Mouse (Mus musculus): Measurements from ENCODE around the gene Kdm7a. TPM values are rescaled to one million over a fixed set of nuclear protein-coding genes. Genes with fewer than 3 reads are reported as not detected.

Gene Kdm7a
- polyA plus RNA-seq, 1 experiment: 0.42 TPM

DNA sequence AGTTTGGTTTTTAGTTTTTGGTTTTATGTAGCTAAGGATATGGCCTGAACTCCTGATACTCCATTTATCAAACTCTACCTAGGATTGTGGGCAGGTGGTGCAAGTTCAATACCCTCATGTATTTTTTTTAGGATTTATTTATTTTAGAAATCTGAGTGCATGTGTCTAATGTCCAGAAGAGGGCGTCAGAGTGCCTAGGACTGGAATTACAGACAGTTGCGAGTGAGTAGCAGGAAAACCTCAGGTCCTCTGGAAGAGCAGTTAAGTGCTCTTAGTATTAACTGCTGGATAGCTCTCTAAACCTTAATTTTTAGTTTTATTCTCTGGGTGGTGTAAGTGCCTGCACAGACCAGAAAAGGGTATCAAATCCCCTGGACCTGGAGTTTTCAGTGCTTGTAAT lies 19.4 kb downstream of the Kdm7a start:
- TF ChIP-seq USF1 (IDR thresholded peaks at IDR 0.05; ENCODE audit: low read depth) (no peak), CEBPB (IDR thresholded peaks at IDR 0.05; ENCODE audit: low read depth) (no peak)
- Histone ChIP-seq H3K4me3 (ENCODE audit: insufficient read depth, poor library complexity, severe bottlenecking) (no peak overlapping the region), H3K79me2 (ENCODE audit: control insufficient read depth, insufficient read depth) (no peaks in the 10 kb centered on the region), H3K79me3 (ENCODE audit: low read depth) (no peaks in the 10 kb centered on the region), H3K36me3 (ENCODE audit: control insufficient read depth, insufficient read depth) (no peaks in the 10 kb centered on the region), H3ac (ENCODE audit: control insufficient read depth, insufficient read length, low read depth) (no peak overlapping the region), H3K27me3 (ENCODE audit: control insufficient read depth, insufficient read depth, insufficient read length) (no peaks in the 10 kb centered on the region)

DNA sequence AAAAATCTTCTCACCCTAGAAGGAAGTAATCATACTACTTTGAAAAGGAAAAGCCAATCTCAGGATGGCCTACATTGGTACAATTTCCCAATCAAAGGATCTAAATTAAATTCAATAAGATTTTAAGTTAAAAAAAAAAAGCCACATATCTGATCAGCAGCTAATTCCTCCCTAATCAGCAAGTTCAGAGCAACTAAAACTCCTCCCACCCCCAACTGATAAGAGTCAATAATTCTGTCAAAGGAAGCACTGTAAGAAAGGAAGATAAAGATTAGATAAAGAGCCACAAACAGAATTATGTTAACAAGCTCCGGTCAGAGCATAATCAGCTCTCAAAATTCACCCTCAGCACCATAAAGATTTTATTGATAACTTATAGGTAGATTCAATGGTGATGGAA lies 37.5 kb downstream of the Kdm7a start:
- no peak overlapping the region for H3ac ChIP-seq (ENCODE audit: control insufficient read depth, insufficient read length, low read depth)
- TF ChIP-seq MAX (IDR thresholded peaks at IDR 0.05): no peak
- no peak for TF ChIP-seq CTCF (IDR thresholded peaks at IDR 0.05; ENCODE audit: control insufficient read depth, insufficient read depth, insufficient read length)
- no peak for TF ChIP-seq FOSL1 (IDR thresholded peaks at IDR 0.05; ENCODE audit: insufficient read depth, low read length, poor library complexity, severe bottlenecking)
- TF ChIP-seq CEBPB (IDR thresholded peaks at IDR 0.05; ENCODE audit: low read depth): no peak
- TF ChIP-seq MYOD1 (IDR thresholded peaks at IDR 0.05; ENCODE audit: control insufficient read depth, insufficient read length, low read depth): no peak
- no peak for TF ChIP-seq USF1 (IDR thresholded peaks at IDR 0.05; ENCODE audit: low read depth)
- no peak for TF ChIP-seq MYOG (IDR thresholded peaks at IDR 0.05; ENCODE audit: control insufficient read depth, extremely low read depth, insufficient read length)
- no peaks in the 10 kb centered on the region for H3K79me2 ChIP-seq (ENCODE audit: control insufficient read depth, insufficient read depth)
- H3K27me3 ChIP-seq (ENCODE audit: control insufficient read depth, insufficient read depth, insufficient read length): no peaks in the 10 kb centered on the region
- H3K79me3 ChIP-seq (ENCODE audit: low read depth): no peaks in the 10 kb centered on the region
- no peaks in the 10 kb centered on the region for H3K36me3 ChIP-seq (ENCODE audit: control insufficient read depth, insufficient read depth)
- H3K4me3 ChIP-seq (ENCODE audit: insufficient read depth, poor library complexity, severe bottlenecking): no peak overlapping the region

DNA sequence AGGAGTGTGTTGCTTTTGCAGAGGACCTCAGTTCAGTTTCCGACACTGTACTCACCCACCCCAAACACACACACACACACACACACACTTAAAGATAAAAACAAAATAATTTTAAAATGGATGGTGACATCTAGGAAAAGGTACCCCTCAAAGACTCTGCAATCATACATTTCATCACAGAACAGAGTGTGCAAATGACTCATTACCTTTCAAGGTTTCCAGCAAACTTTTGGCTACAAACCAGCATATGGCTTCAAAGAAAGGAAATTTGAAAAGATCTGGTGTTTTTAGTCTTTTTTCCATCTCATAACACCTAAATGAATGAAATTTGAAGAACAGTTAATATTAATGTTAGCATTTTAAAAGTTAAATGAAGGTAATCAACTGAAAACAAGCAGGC lies 41.7 kb downstream of the Kdm7a start:
- Histone ChIP-seq H3K79me3 (ENCODE audit: low read depth) (no peaks in the 10 kb centered on the region), H3K36me3 (ENCODE audit: control insufficient read depth, insufficient read depth) (no peaks in the 10 kb centered on the region)

DNA sequence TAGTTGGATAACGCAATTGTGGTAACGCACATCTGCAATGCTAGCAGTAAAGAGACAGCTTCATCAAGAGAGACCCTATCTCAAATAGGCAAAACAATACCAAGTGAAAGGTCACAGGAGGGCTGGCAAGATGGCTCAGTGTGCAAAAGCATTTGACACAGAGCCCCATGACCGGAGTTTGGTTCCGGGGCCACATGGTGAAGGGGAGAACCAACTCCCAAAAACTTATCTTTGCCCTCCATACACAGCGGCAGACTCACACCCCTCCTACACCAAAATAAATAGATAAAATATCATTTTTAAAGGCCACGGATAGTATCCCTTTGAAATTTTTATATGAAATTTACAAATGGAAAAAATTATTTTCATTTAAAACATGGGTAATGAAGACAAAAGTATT lies 44.6 kb downstream of the Kdm7a start:
- no peak for TF ChIP-seq CTCF (IDR thresholded peaks at IDR 0.05; ENCODE audit: control insufficient read depth, insufficient read depth, insufficient read length)
- no peak for TF ChIP-seq MYOG (IDR thresholded peaks at IDR 0.05; ENCODE audit: control insufficient read depth, extremely low read depth, insufficient read length)
- TF ChIP-seq MAX (IDR thresholded peaks at IDR 0.05): no peak
- TF ChIP-seq USF1 (IDR thresholded peaks at IDR 0.05; ENCODE audit: low read depth): no peak
- no peak for TF ChIP-seq MYOD1 (IDR thresholded peaks at IDR 0.05; ENCODE audit: control insufficient read depth, insufficient read length, low read depth)
- TF ChIP-seq FOSL1 (IDR thresholded peaks at IDR 0.05; ENCODE audit: insufficient read depth, low read length, poor library complexity, severe bottlenecking): no peak
- no peak for TF ChIP-seq CEBPB (IDR thresholded peaks at IDR 0.05; ENCODE audit: low read depth)
- Histone ChIP-seq H3K79me3 (ENCODE audit: low read depth) (no peaks in the 10 kb centered on the region), H3K4me3 (ENCODE audit: insufficient read depth, poor library complexity, severe bottlenecking) (no peak overlapping the region), H3K79me2 (ENCODE audit: control insufficient read depth, insufficient read depth) (no peaks in the 10 kb centered on the region), H3ac (ENCODE audit: control insufficient read depth, insufficient read length, low read depth) (no peak overlapping the region), H3K27me3 (ENCODE audit: control insufficient read depth, insufficient read depth, insufficient read length) (no peaks in the 10 kb centered on the region), H3K36me3 (ENCODE audit: control insufficient read depth, insufficient read depth) (no peaks in the 10 kb centered on the region)

More for the DNA sequence above, 41.7 kb downstream of the Kdm7a start:
- no peaks in the 10 kb centered on the region for H3K79me2 ChIP-seq (ENCODE audit: control insufficient read depth, insufficient read depth)
- H3K4me3 ChIP-seq (ENCODE audit: insufficient read depth, poor library complexity, severe bottlenecking): no peak overlapping the region
- no peaks in the 10 kb centered on the region for H3K27me3 ChIP-seq (ENCODE audit: control insufficient read depth, insufficient read depth, insufficient read length)
- no peak overlapping the region for H3ac ChIP-seq (ENCODE audit: control insufficient read depth, insufficient read length, low read depth)
- TF ChIP-seq CEBPB (IDR thresholded peaks at IDR 0.05; ENCODE audit: low read depth) (no peak), MYOD1 (IDR thresholded peaks at IDR 0.05; ENCODE audit: control insufficient read depth, insufficient read length, low read depth) (no peak), MYOG (IDR thresholded peaks at IDR 0.05; ENCODE audit: control insufficient read depth, extremely low read depth, insufficient read length) (no peak), MAX (IDR thresholded peaks at IDR 0.05) (no peak), FOSL1 (IDR thresholded peaks at IDR 0.05; ENCODE audit: insufficient read depth, low read length, poor library complexity, severe bottlenecking) (no peak), CTCF (IDR thresholded peaks at IDR 0.05; ENCODE audit: control insufficient read depth, insufficient read depth, insufficient read length) (no peak), USF1 (IDR thresholded peaks at IDR 0.05; ENCODE audit: low read depth) (no peak)

- Histone ChIP-seq H3K27me3 (ENCODE audit: control insufficient read depth, insufficient read depth, insufficient read length) (no peaks in the 10 kb centered on the region), H3ac (ENCODE audit: control insufficient read depth, insufficient read length, low read depth) (no peak overlapping the region), H3K79me3 (ENCODE audit: low read depth) (no peaks in the 10 kb centered on the region), H3K79me2 (ENCODE audit: control insufficient read depth, insufficient read depth) (no peaks in the 10 kb centered on the region), H3K4me3 (ENCODE audit: insufficient read depth, poor library complexity, severe bottlenecking) (no peak overlapping the region), H3K36me3 (ENCODE audit: control insufficient read depth, insufficient read depth) (peaks cover 6% of the 10 kb centered on the region)
- TF ChIP-seq MYOD1 (IDR thresholded peaks at IDR 0.05; ENCODE audit: control insufficient read depth, insufficient read length, low read depth) (no peak), FOSL1 (IDR thresholded peaks at IDR 0.05; ENCODE audit: insufficient read depth, low read length, poor library complexity, severe bottlenecking) (no peak), CTCF (IDR thresholded peaks at IDR 0.05; ENCODE audit: control insufficient read depth, insufficient read depth, insufficient read length) (no peak), MYOG (IDR thresholded peaks at IDR 0.05; ENCODE audit: control insufficient read depth, extremely low read depth, insufficient read length) (no peak), MAX (IDR thresholded peaks at IDR 0.05) (no peak), CEBPB (IDR thresholded peaks at IDR 0.05; ENCODE audit: low read depth) (no peak), USF1 (IDR thresholded peaks at IDR 0.05; ENCODE audit: low read depth) (no peak)
Observed at GRCm38 (mm10) chr6:39146041-39146440, 60.5 kb downstream of the Kdm7a start.

DNA sequence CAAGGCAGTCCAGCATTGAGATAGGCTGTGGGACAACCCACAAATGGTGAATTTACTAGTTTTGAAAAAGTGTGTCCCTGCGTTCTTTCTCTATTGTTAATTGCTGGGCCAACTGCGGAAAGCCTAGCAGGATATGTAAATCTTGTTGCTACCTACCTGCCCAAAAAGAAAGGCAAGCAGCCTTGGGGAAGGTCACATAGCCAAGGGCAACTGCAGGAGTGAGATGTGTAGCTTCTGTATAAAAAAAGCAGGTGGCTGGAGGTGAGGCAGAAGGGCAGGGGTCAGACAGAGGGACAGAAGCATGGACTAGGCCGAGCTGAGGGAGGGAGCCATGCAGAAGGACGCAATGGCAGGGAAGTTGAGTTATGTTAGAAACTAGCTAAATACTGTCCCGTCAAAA lies 74.0 kb downstream of the Kdm7a start:
- Histone ChIP-seq H3K79me3 (ENCODE audit: low read depth) (no peaks in the 10 kb centered on the region), H3K79me2 (ENCODE audit: control insufficient read depth, insufficient read depth) (no peaks in the 10 kb centered on the region), H3ac (ENCODE audit: control insufficient read depth, insufficient read length, low read depth) (no peak overlapping the region), H3K27me3 (ENCODE audit: control insufficient read depth, insufficient read depth, insufficient read length) (no peaks in the 10 kb centered on the region), H3K36me3 (ENCODE audit: control insufficient read depth, insufficient read depth) (no peaks in the 10 kb centered on the region), H3K4me3 (ENCODE audit: insufficient read depth, poor library complexity, severe bottlenecking) (no peak overlapping the region)
- no peak for TF ChIP-seq MYOD1 (IDR thresholded peaks at IDR 0.05; ENCODE audit: control insufficient read depth, insufficient read length, low read depth)
- TF ChIP-seq MAX (IDR thresholded peaks at IDR 0.05): no peak

Data from C2C12 (cell line).